Mouse (Mus musculus): ENCODE results near the gene Orc5.

- no peak for TF ChIP-seq CTCF (IDR thresholded peaks at IDR 0.05; ENCODE audit: insufficient read depth, low read length)
- TF ChIP-seq POLR2A (IDR thresholded peaks at IDR 0.05; ENCODE audit: borderline replicate concordance, extremely low read depth, low read depth, low read length): no peak
These were observed 98.5 kb downstream of the Orc5 start for GRCm38 (mm10) chr5:22451764-22452163.

Data from lung, adult 2 months (tissue).